Mouse (Mus musculus): Measurements from ENCODE around the gene Uvrag. TPM values are rescaled to one million over a fixed set of nuclear protein-coding genes. Genes with fewer than 3 reads are reported as not detected.

Uvrag gene
- polyA plus RNA-seq, 2 experiments = 9.8 to 16.2 TPM

DNA sequence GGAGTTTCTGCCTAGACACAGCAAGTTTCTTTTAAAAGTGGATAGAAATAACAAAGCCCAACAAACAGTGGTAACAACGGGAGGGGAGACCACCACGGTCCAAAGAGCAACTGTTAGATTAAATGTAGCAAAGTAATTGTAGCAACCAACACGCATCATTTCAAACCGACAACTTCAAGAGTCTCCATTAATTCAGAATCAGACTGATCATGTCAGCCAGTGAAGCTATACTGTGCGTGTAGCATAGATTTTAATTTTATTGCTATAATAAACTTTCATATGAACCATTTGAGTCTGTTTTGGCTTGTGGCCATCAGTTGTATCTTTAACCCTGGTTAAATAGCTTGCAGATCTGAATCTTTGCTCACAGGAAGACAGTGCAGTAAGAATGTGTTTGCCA, 107.1 kb downstream of the Uvrag start:
- no peaks in the 10 kb centered on the region for H3K27me3 ChIP-seq (ENCODE audit: control insufficient read depth, insufficient read depth, low read length)
- peaks cover 15% of the 10 kb centered on the region for H3K4me1 ChIP-seq (ENCODE audit: control insufficient read depth, insufficient read depth, low read length)
- no peak for TF ChIP-seq POLR2A (IDR thresholded peaks at IDR 0.05; ENCODE audit: borderline replicate concordance, extremely low read depth, insufficient read depth, insufficient read length)
- 60% methylated on average over 5 of the region's 5 CpGs for WGBS
- H3K36me3 ChIP-seq (ENCODE audit: control insufficient read depth, insufficient read depth, low read length) = no peaks in the 10 kb centered on the region
- H3K4me2 ChIP-seq (replicated peaks; ENCODE audit: low read depth, low read length, severe bottlenecking) = no peak overlapping the region
- H3K4me3 ChIP-seq (replicated peaks; ENCODE audit: low read length) = no peak overlapping the region
- no peak overlapping the region for H3K9ac ChIP-seq (ENCODE audit: low read depth, low read length, severe bottlenecking)
- ATAC-seq (ENCODE audit: low FRiP score, low read depth) (no peak), DNase-seq (ENCODE audit: low spot score) (no peak)
- no peak overlapping the region for H3K27ac ChIP-seq (replicated peaks; ENCODE audit: low read depth, low read length)
- no peaks in the 10 kb centered on the region for H3K9me3 ChIP-seq (ENCODE audit: control insufficient read depth, low read length)

GRCm38 (mm10) chr7:99033314-99033713, 107.6 kb downstream of the Uvrag start:
- WGBS = 84% methylated on average over 3 of the region's 3 CpGs
- no peak overlapping the region for H3K4me2 ChIP-seq (replicated peaks; ENCODE audit: low read depth, low read length, severe bottlenecking)
- DNase-seq (ENCODE audit: low spot score) = no peak
- H3K4me3 ChIP-seq (replicated peaks; ENCODE audit: low read length) = no peak overlapping the region
- no peak overlapping the region for H3K27ac ChIP-seq (replicated peaks; ENCODE audit: low read depth, low read length)
- no peak for TF ChIP-seq POLR2A (IDR thresholded peaks at IDR 0.05; ENCODE audit: borderline replicate concordance, extremely low read depth, insufficient read depth, insufficient read length)
- peaks cover 15% of the 10 kb centered on the region for H3K4me1 ChIP-seq (ENCODE audit: control insufficient read depth, insufficient read depth, low read length)
- no peak overlapping the region for H3K9ac ChIP-seq (ENCODE audit: low read depth, low read length, severe bottlenecking)
- H3K27me3 ChIP-seq (ENCODE audit: control insufficient read depth, insufficient read depth, low read length) = no peaks in the 10 kb centered on the region
- no peaks in the 10 kb centered on the region for H3K9me3 ChIP-seq (ENCODE audit: control insufficient read depth, low read length)
- ATAC-seq (ENCODE audit: low FRiP score, low read depth) = no peak
- H3K36me3 ChIP-seq (ENCODE audit: control insufficient read depth, insufficient read depth, low read length) = no peaks in the 10 kb centered on the region

DNA sequence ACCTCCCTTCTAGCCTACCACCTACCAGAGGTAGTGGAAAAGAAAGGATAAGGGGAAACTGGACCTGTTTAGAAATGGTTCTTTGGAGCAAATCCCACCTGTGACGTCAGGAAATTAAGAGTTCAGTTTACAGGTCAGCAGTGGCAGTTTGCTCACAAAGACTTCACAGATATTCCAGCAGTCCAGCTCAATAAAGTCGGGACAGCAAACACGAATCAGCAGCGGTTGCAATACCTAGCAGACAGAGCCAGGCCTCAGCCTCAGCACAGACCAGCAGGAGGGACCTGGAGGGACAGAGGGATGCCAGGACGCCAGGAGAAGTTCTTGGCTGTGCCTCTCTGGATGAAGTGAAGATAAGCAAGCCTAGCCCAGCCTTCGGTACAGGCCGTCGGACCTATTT, 108.9 kb downstream of the Uvrag start:
- Histone ChIP-seq H3K27ac (replicated peaks; ENCODE audit: low read depth, low read length) (no peak overlapping the region), H3K27me3 (ENCODE audit: control insufficient read depth, insufficient read depth, low read length) (no peaks in the 10 kb centered on the region), H3K4me3 (replicated peaks; ENCODE audit: low read length) (no peak overlapping the region), H3K36me3 (ENCODE audit: control insufficient read depth, insufficient read depth, low read length) (no peaks in the 10 kb centered on the region), H3K9ac (ENCODE audit: low read depth, low read length, severe bottlenecking) (no peak overlapping the region), H3K9me3 (ENCODE audit: control insufficient read depth, low read length) (no peaks in the 10 kb centered on the region), H3K4me2 (replicated peaks; ENCODE audit: low read depth, low read length, severe bottlenecking) (no peak overlapping the region), H3K4me1 (ENCODE audit: control insufficient read depth, insufficient read depth, low read length) (peaks cover 15% of the 10 kb centered on the region)
- no peak for TF ChIP-seq POLR2A (IDR thresholded peaks at IDR 0.05; ENCODE audit: borderline replicate concordance, extremely low read depth, insufficient read depth, insufficient read length)
- no peak for ATAC-seq (ENCODE audit: low FRiP score, low read depth)
- WGBS = 85% methylated on average over 8 of the region's 8 CpGs
- DNase-seq (ENCODE audit: low spot score) = no peak

DNA sequence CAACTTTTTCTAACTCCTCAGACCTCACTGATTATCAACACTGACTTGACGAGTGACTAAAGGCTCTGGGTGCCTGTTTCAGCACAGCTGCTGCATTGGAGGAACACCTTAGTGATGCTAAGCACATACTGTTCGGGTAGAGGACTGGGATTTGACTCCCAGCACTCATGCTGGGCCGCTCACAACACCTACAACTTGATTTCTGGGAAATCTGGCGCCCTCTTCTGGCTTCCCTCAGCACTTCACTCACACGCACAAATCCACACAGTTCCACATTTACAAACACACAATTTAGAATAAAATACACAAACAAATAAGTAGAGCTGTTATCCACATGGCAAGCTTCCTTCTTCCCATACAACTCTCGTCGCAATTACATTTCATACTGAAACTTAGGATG, 112.8 kb downstream of the Uvrag start:
- Histone ChIP-seq H3K4me3 (replicated peaks; ENCODE audit: low read length) (no peak overlapping the region), H3K9ac (ENCODE audit: low read depth, low read length, severe bottlenecking) (no peak overlapping the region), H3K9me3 (ENCODE audit: control insufficient read depth, low read length) (no peaks in the 10 kb centered on the region), H3K27me3 (ENCODE audit: control insufficient read depth, insufficient read depth, low read length) (no peaks in the 10 kb centered on the region), H3K27ac (replicated peaks; ENCODE audit: low read depth, low read length) (no peak overlapping the region), H3K4me2 (replicated peaks; ENCODE audit: low read depth, low read length, severe bottlenecking) (no peak overlapping the region), H3K36me3 (ENCODE audit: control insufficient read depth, insufficient read depth, low read length) (no peaks in the 10 kb centered on the region), H3K4me1 (ENCODE audit: control insufficient read depth, insufficient read depth, low read length) (no peaks in the 10 kb centered on the region; the same call in none of the 2 replicates)
- ATAC-seq (ENCODE audit: low FRiP score, low read depth) = no peak
- DNase-seq (ENCODE audit: low spot score) = no peak
- TF ChIP-seq POLR2A (IDR thresholded peaks at IDR 0.05; ENCODE audit: borderline replicate concordance, extremely low read depth, insufficient read depth, insufficient read length) = no peak
- 88% methylated on average over 7 of the region's 7 CpGs for WGBS

- H3K9me3 ChIP-seq (ENCODE audit: control insufficient read depth, low read length) = no peaks in the 10 kb centered on the region
- no peak overlapping the region for H3K27ac ChIP-seq (replicated peaks; ENCODE audit: low read depth, low read length)
- H3K4me1 ChIP-seq (ENCODE audit: control insufficient read depth, insufficient read depth, low read length) = no peaks in the 10 kb centered on the region; the same call in none of the 2 replicates
- 65% methylated on average over 5 of the region's 5 CpGs for WGBS
- no peaks in the 10 kb centered on the region for H3K36me3 ChIP-seq (ENCODE audit: control insufficient read depth, insufficient read depth, low read length)
- DNase-seq (ENCODE audit: low spot score) (no peak), ATAC-seq (ENCODE audit: low FRiP score, low read depth) (no peak)
- H3K27me3 ChIP-seq (ENCODE audit: control insufficient read depth, insufficient read depth, low read length) = no peaks in the 10 kb centered on the region
- no peak overlapping the region for H3K4me2 ChIP-seq (replicated peaks; ENCODE audit: low read depth, low read length, severe bottlenecking)
- no peak overlapping the region for H3K9ac ChIP-seq (ENCODE audit: low read depth, low read length, severe bottlenecking)
- no peak overlapping the region for H3K4me3 ChIP-seq (replicated peaks; ENCODE audit: low read length)
- TF ChIP-seq POLR2A (IDR thresholded peaks at IDR 0.05; ENCODE audit: borderline replicate concordance, extremely low read depth, insufficient read depth, insufficient read length) = no peak
Measured at GRCm38 (mm10) chr7:99027185-99027584, 113.8 kb downstream of the Uvrag start.

- ATAC-seq (ENCODE audit: low FRiP score, low read depth) (no peak), DNase-seq (ENCODE audit: low spot score) (no peak)
- Histone ChIP-seq H3K4me2 (replicated peaks; ENCODE audit: low read depth, low read length, severe bottlenecking) (no peak overlapping the region), H3K4me1 (ENCODE audit: control insufficient read depth, insufficient read depth, low read length) (no peaks in the 10 kb centered on the region; the same call in none of the 2 replicates), H3K9me3 (ENCODE audit: control insufficient read depth, low read length) (no peaks in the 10 kb centered on the region), H3K27me3 (ENCODE audit: control insufficient read depth, insufficient read depth, low read length) (no peaks in the 10 kb centered on the region), H3K36me3 (ENCODE audit: control insufficient read depth, insufficient read depth, low read length) (no peaks in the 10 kb centered on the region), H3K9ac (ENCODE audit: low read depth, low read length, severe bottlenecking) (no peak overlapping the region), H3K4me3 (replicated peaks; ENCODE audit: low read length) (no peak overlapping the region), H3K27ac (replicated peaks; ENCODE audit: low read depth, low read length) (no peak overlapping the region)
- 92% methylated on average over 10 of the region's 10 CpGs for WGBS
- TF ChIP-seq POLR2A (IDR thresholded peaks at IDR 0.05; ENCODE audit: borderline replicate concordance, extremely low read depth, insufficient read depth, insufficient read length) = no peak
Measured at GRCm38 (mm10) chr7:99025989-99026388, 115.0 kb downstream of the Uvrag start.
